Mouse (Mus musculus): ENCODE results near the gene Dalrd3.

Dalrd3 gene

DNA sequence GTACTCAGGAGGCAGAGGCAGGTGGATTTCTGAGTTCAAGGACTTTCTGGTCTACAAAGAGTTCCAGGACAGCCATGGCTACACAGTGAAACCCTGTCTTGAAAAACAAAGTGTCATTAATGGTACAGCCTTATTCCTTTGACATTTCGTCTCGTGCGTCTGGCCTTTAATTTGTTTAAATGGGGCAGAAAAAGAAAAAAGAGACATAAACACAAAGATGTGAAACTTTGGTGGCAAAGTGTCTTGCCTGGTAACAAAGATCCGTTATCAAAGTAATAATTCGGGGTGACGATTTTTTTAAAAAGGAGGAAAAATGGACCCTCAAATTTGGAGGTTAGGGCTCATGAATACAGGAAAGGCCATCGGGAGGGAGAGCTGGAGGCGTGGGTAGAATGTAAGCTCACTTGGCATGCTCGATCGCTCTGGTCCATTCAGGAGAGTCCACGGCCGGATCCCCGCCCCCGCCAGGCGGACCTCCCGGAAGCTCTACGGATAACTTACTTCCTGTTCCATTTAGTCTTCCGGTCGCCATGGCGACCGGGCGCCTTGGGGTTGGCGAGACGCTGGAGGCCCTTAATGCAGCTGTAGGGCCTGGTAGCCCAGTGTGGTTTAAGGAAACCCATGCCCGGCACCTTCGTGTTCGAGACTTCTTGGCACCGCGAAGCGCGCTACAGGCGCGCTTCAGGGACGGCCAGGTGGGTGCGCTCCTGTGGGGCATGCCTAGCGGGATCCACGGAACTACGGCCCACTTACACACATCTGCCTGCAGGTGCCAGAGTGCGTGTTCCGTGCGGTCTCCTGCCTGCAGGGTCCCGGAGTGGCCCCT, at the start of gene Dalrd3:
Dalrd3 (plus strand) TSS at position 506 of the 826 bp plus-strand sequence.
- DNase-seq = peak; percentile 89 to 90

GRCm38 (mm10) chr9:108521604-108522003, 48.1 kb upstream of the Dalrd3 start:
- DNase-seq = no peak

GRCm38 (mm10) chr9:108523341-108523740, 46.3 kb upstream of the Dalrd3 start:
- DNase-seq = no peak

- no peak for DNase-seq
These were observed 44.3 kb upstream of the Dalrd3 start for GRCm38 (mm10) chr9:108525400-108525799.

GRCm38 (mm10) chr9:108530954-108531353, 38.7 kb upstream of the Dalrd3 start:
- no peak for DNase-seq

DNA sequence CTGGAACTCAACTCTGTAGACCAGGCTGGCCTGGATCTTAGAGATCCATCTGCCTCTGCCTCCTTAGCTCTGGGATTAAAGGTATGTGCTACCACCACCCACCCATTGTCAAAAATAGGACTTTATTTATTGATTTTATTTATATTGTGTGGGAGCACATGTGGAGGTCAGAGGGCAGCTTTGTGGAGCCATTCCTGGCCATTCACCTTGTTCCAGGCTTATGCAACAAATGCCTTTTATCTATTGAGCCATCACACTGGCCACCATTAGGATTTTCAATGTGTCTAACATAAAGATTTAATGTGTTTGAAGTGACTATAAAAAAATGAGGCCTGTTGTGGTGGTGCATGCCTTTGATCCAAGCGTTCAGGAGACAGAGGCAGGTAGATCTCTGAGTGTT, 38.2 kb upstream of the Dalrd3 start:
- no peak for DNase-seq

DNA sequence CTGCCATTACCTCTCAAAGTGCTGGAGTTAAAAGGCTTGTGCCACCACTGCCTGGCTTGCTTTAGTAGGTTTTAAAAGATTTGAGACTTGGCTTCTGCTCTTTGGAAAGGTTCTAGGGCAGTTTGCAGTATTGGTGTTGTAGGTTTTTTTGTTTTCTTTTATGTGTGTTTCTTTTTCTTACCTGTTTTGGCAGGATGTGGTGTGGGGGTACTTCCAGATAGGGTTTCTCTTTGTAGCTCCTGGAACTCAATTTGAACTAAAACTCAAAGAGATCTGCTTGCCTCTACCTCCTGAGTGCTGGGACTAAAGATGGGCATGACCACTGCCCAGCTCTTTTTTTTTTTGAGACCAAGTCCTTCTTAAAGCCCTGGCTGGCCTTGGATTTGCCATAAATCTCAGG, 28.8 kb upstream of the Dalrd3 start:
- DNase-seq = no peak

GRCm38 (mm10) chr9:108545986-108546385, 23.7 kb upstream of the Dalrd3 start:
- DNase-seq = no peak

- DNase-seq = no peak
These were observed 22.8 kb upstream of the Dalrd3 start for GRCm38 (mm10) chr9:108546875-108547274.

- no peak for DNase-seq
These were observed 10.5 kb upstream of the Dalrd3 start for GRCm38 (mm10) chr9:108559169-108559568.

- DNase-seq = peak; percentile 97 to 98
These were observed 9.4 kb upstream of the Dalrd3 start, which contains the start of gene Impdh2 for GRCm38 (mm10) chr9:108560227-108560841. Gene Impdh2, plus strand, starts transcription at chr9:108560286.

GRCm38 (mm10) chr9:108563671-108564070, 6.0 kb upstream of the Dalrd3 start:
- no peak for DNase-seq

GRCm38 (mm10) chr9:108564131-108564530, 5.6 kb upstream of the Dalrd3 start:
- no peak for DNase-seq

DNA sequence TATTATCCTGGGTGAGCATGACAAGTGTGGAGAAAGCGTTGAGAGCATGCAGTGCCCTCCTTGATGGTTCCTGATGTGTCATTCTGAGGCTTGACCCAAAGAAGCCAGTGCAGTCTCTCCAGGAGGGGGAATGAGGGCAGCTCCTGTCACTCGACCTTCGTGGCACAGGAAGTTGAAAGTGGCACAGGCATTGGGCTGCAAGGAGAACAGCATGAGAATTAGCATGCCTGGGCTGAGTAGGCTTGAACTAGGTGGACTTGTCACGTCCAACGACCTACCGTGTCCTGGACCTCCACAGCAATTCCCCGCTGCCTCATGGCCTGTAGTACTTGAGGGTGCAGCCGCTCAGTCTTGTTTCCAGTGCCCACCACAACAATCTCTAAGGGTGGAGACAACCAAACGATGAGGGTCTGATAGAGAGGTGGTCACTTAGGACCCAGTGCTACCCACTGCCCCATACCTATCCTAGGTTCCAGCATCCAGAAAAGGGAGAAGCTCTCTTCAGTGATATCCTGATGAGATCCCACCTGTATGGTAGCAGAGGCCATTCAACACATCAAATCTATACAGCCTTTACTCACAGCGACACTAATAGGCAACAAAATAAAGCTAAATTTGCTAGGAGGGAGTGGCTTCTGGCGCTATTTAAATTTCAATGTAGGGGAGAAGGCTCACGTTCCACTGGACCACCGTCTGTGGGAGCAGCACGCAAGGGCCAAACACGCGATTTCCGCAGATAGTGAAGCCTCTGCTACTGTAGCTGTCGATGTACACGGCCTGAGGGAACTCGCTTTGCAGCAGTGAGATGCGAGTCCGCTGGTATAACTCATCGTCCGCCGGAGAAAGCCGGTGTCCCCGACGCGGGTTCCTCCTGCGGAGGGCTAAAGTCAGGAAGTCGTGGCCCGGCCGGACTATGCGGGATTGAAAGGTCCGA, 3.5 kb upstream of the Dalrd3 start:
- DNase-seq = no peak

GRCm38 (mm10) chr9:108566815-108567776, 2.6 kb upstream of the Dalrd3 start, which contains the start of gene Ndufaf3:
Gene Ndufaf3, minus strand, starts transcription at chr9:108567434.
- peak; percentile 98 to 99 for DNase-seq

GRCm38 (mm10) chr9:108567931-108568419, 1.7 kb upstream of the Dalrd3 start:
- DNase-seq = no peak

- DNase-seq = no peak
These were observed 1.2 kb upstream of the Dalrd3 start for GRCm38 (mm10) chr9:108568511-108568921.

DNA sequence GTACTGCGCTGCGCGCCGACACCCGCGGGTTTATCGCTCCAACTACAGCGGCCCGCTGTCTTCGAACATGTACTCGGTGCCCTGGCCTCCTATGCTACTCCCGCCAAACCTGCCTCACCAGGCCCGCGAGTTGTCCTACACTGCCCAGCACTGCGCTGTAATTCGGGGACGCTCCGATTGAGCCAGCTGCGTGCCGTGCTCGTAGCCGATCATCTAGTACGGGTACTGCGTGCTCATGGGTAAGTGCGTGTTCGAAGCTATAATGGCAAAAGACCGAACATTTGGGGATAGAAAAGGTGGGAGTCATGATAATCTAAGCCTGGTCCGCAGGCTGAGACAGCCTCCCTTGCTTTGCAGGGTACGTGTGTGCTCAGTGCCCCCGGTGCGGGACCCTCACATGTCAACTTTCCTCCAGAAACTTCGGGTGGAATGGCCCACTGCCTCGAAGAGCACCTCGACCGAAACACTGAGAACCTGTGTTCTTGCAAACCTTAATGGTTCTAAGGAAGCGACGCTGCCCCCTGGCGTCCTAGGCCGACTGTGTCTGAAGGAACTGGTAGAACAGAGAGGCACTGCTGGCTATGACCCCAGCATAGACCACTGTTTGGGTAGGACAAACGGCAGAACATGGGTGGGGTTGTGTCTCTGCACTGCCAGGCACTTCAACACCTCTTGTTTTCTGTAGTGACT, 666 bp downstream of the Dalrd3 start:
- DNase-seq = peak; percentile 89 to 91

DNA sequence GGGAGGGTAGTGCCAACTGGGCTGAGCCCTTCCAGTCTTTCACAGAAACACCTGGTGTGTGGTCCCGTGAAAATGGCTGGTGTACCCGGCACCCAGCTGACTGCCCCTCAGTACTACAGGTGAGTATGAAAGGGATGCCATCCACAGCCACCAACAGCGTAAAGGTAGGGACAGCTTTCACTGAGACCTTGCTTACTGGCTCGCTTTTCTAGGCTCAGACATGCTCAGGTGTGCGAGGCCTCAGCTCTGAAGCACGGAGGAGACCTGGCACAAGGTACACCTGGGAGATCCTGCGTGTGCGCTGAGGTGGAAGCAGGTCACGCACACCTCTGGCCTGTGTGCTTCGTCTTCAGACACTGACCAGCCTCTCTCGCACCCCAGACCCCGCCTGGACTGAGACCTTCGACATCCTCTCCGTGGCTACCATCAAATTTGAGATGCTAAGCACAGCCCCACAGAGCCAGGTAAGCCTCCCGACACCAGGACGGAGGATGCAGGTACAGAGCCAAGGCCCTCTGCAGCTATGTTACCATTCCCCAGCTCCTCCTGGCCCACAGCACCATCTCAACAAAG, 1.8 kb downstream of the Dalrd3 start:
- DNase-seq = no peak

DNA sequence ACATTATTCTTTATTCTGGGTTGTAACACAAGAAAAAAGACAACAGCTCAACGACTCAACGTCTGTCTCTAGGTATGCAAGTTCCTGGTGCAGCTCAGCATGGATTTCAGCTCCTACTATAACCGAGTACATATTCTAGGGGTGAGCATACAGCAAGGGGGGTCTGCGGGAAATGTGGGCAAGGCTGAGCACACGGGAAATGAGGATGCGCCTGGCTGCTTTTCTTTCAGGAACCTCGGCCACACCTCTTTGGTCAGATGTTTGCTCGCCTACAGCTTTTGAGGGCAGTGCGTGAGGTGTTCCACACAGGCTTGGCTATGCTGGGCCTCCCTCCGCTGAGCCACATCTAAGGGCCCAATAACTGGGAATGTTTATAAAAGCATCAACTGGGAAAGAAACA, 2.6 kb downstream of the Dalrd3 start:
- no peak for DNase-seq

All from B cell, adult 2 months (primary cell).